In genomic region chr1:92611008-92611407, GRCm38 (mm10) we compare ENCODE assay signal across 8 mouse cellular contexts. TPM values are rescaled to one million over a fixed set of nuclear protein-coding genes. Genes with fewer than 3 reads are reported as not detected.
DNase-seq lines count a peak whose midpoint lies in the region; ATAC-seq and TF ChIP-seq lines count a peak whose summit lies in the region.

No protein-coding gene starts in this region.

- no peaks in the 10 kb centered on the region for H3K27me3 ChIP-seq in stomach, postnatal 0 days (ENCODE audit: control insufficient read depth, insufficient read depth, low read length)

- peak; percentile 96 for TF ChIP-seq CTCF in bone marrow macrophage, adult 2 months (IDR thresholded peaks at IDR 0.05; ENCODE audit: low read depth, low read length)
- peak; percentile 90 for TF ChIP-seq CTCF in stomach, postnatal 0 days (IDR thresholded peaks at IDR 0.05; ENCODE audit: low read depth)

- no peak overlapping the region for H3K4me2 ChIP-seq in stomach, postnatal 0 days (replicated peaks; ENCODE audit: low read depth)

- DNase-seq in gastrocnemius, adult 18-20 months (ENCODE audit: low spot score), result peak; percentile 39
- no peak for DNase-seq in gastrocnemius, postnatal 36 days
- DNase-seq in CD4-positive, CD25-positive, alpha-beta regulatory T cell, adult 2 months (ENCODE audit: low read depth, low spot score), result peak; percentile 74
- DNase-seq in forelimb bud, embryonic 11.5 days (ENCODE audit: low read depth, low spot score), result peak; percentile 75
- DNase-seq in layer of hippocampus, adult 9-11 months, result peak; percentile 17
- DNase-seq in stomach, postnatal 0 days (ENCODE audit: low spot score), result peak; percentile 57

- H3K27ac ChIP-seq in bone marrow macrophage, adult 2 months (ENCODE audit: insufficient read depth, low read depth, low read length), result no peak overlapping the region
- H3K27ac ChIP-seq in stomach, postnatal 0 days (replicated peaks), result no peak overlapping the region

- H3K36me3 ChIP-seq in stomach, postnatal 0 days (ENCODE audit: control insufficient read depth, insufficient read depth, low read length), result no peaks in the 10 kb centered on the region

- WGBS in stomach, postnatal 0 days, result 3% methylated on average over 5 of the region's 5 CpGs

- H3K9ac ChIP-seq in stomach, postnatal 0 days (ENCODE audit: low read length), result no peak overlapping the region

- TF ChIP-seq POLR2A in bone marrow macrophage, adult 2 months (IDR thresholded peaks at IDR 0.05; ENCODE audit: borderline replicate concordance, low read depth, low read length), result no peak

- no peaks in the 10 kb centered on the region for H3K4me1 ChIP-seq in bone marrow macrophage, adult 2 months (ENCODE audit: control insufficient read depth, insufficient read depth, low read length)
- H3K4me1 ChIP-seq in stomach, postnatal 0 days (replicated peaks; ENCODE audit: control insufficient read depth, insufficient read depth), result no peaks in the 10 kb centered on the region

- TF ChIP-seq EP300 in stomach, postnatal 0 days (optimal IDR thresholded peaks at IDR 0.05), result no peak

- no peak overlapping the region for H3K4me3 ChIP-seq in bone marrow macrophage, adult 2 months (ENCODE audit: insufficient read depth, low read length)
- no peak overlapping the region for H3K4me3 ChIP-seq in stomach, postnatal 0 days (ENCODE audit: low read depth, low read length)

- peak; percentile 76 for ATAC-seq in megakaryocyte progenitor cell, adult 5-6 weeks (replicated peaks; ENCODE audit: poor library complexity)
- no peak for ATAC-seq in stomach, postnatal 0 days (ENCODE audit: low FRiP score, low TSS enrichment)

- H3K9me3 ChIP-seq in stomach, postnatal 0 days (ENCODE audit: control insufficient read depth, low read length), result no peaks in the 10 kb centered on the region

- intact Hi-C loops in gastrocnemius, postnatal 36 days (cut with DNase I), result loop anchor here (2.0 to 10.0 kb wide), 2 partner anchors 90 to 696 kb away; no protein-coding TSS in a partner anchor

RNA-seq across cellular contexts. Expression of gene Olfr1410, which starts 5.4 kb away (rescaled TPM):
- not detected for total RNA-seq in gastrocnemius, adult 18-20 months (2021)
- total RNA-seq in gastrocnemius, postnatal 36 days (2021), result not detected
- polyA plus RNA-seq in bone marrow macrophage, adult 2 months (2012; ENCODE audit: insufficient read depth, insufficient read length, missing spikeins), result not detected in 2 replicates
- total RNA-seq in megakaryocyte progenitor cell, adult 5-6 weeks (2015), result not detected in 2 replicates
- not detected in 2 replicates for total RNA-seq in megakaryocyte progenitor cell, adult 5-6 weeks (2017)
- polyA plus RNA-seq in stomach, postnatal 0 days (2015; fragmentation: Nextera tagmentation; extraction: Ambion mirVana), result not detected in 2 replicates

RNA-seq across cellular contexts. Expression of gene Olfr12, which starts 6.6 kb away (rescaled TPM):
- total RNA-seq in gastrocnemius, adult 18-20 months (2021), result not detected
- not detected for total RNA-seq in gastrocnemius, postnatal 36 days (2021)
- polyA plus RNA-seq in bone marrow macrophage, adult 2 months (2012; ENCODE audit: insufficient read depth, insufficient read length, missing spikeins), result not detected in 2 replicates
- total RNA-seq in megakaryocyte progenitor cell, adult 5-6 weeks (2015), result not detected in 2 replicates
- total RNA-seq in megakaryocyte progenitor cell, adult 5-6 weeks (2017), result not detected in 2 replicates
- 0.02 TPM in 1 of 2 replicates, not detected in the other for polyA plus RNA-seq in stomach, postnatal 0 days (2015; fragmentation: Nextera tagmentation; extraction: Ambion mirVana)

RNA-seq across cellular contexts. Expression of gene Olfr1411, which starts 16.8 kb away (rescaled TPM):
- not detected for total RNA-seq in gastrocnemius, adult 18-20 months (2021)
- not detected for total RNA-seq in gastrocnemius, postnatal 36 days (2021)
- not detected in 2 replicates for polyA plus RNA-seq in bone marrow macrophage, adult 2 months (2012; ENCODE audit: insufficient read depth, insufficient read length, missing spikeins)
- not detected in 2 replicates for total RNA-seq in megakaryocyte progenitor cell, adult 5-6 weeks (2015)
- not detected in 2 replicates for total RNA-seq in megakaryocyte progenitor cell, adult 5-6 weeks (2017)
- polyA plus RNA-seq in stomach, postnatal 0 days (2015; fragmentation: Nextera tagmentation; extraction: Ambion mirVana), result not detected in 2 replicates

RNA-seq across cellular contexts. Expression of gene Olfr1412, which starts 25.4 kb away (rescaled TPM):
- not detected for total RNA-seq in gastrocnemius, adult 18-20 months (2021)
- total RNA-seq in gastrocnemius, postnatal 36 days (2021), result not detected
- polyA plus RNA-seq in bone marrow macrophage, adult 2 months (2012; ENCODE audit: insufficient read depth, insufficient read length, missing spikeins), result not detected in 2 replicates
- not detected in 2 replicates for total RNA-seq in megakaryocyte progenitor cell, adult 5-6 weeks (2015)
- not detected in 2 replicates for total RNA-seq in megakaryocyte progenitor cell, adult 5-6 weeks (2017)
- not detected in 2 replicates for polyA plus RNA-seq in stomach, postnatal 0 days (2015; fragmentation: Nextera tagmentation; extraction: Ambion mirVana)

RNA-seq across cellular contexts. Expression of gene Cops9, which starts 30.8 kb away (rescaled TPM):
- 100 to 1,000 TPM; 186 to 194 TPM for total RNA-seq in gastrocnemius, adult 18-20 months (2021)
- total RNA-seq in gastrocnemius, postnatal 36 days (2021), result 100 to 1,000 TPM; 170 to 184 TPM
- 221 and 248 TPM in 2 replicates for polyA plus RNA-seq in bone marrow macrophage, adult 2 months (2012; ENCODE audit: insufficient read depth, insufficient read length, missing spikeins)
- total RNA-seq in megakaryocyte progenitor cell, adult 5-6 weeks (2015), result 149 and 186 TPM in 2 replicates
- 108 and 180 TPM in 2 replicates for total RNA-seq in megakaryocyte progenitor cell, adult 5-6 weeks (2017)
- 375 and 396 TPM in 2 replicates for polyA plus RNA-seq in stomach, postnatal 0 days (2015; fragmentation: Nextera tagmentation; extraction: Ambion mirVana)

Comparison
In these comparisons a context has a peak if more than half of its experiments do, and no peak if none do; other contexts are left out.
1. DNase-seq: peak in gastrocnemius, adult 18-20 months (single experiment), CD4-positive, CD25-positive, alpha-beta regulatory T cell, adult 2 months (single experiment), forelimb bud, embryonic 11.5 days (single experiment), layer of hippocampus, adult 9-11 months (single experiment) and stomach, postnatal 0 days (single experiment); none in gastrocnemius, postnatal 36 days (0 of 2).